11 mouse cellular contexts compared by ENCODE assay signal in the genomic region with DNA sequence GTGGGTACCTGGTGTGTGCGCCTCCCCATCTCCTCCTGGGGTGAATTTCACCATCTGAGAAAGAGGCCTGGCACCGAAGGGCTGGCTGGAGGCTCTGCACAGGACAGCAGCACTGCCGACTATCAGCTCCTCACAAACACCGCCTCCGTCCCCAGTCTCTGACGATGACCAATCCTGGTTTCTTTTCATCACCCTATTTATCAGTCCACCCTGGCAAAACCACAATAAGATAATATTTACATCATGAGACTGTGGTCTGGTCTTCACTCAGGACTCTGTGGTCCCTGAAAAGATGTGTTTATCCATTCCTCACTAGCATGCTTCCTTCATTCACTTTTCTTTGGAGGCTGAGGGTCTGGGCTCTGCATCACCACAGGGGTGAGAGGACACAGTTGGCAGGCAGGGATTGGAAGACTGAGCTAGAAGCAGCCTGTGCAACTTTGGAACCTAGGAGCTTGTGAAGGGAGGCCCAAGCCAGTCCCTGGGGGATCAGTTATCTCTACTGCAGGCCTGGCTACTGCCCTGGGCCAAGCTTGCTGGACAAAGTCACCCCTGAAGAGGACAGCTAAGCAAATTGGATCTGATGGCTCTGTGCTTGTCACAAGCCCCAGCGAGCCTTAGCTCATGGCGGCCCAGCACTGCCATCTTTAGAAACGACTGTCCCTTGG. TPM values are rescaled to one million over a fixed set of nuclear protein-coding genes. Genes with fewer than 3 reads are reported as not detected.
DNase-seq lines count a peak whose midpoint lies in the region; ATAC-seq and TF ChIP-seq lines count a peak whose summit lies in the region.
"Had no signal": no experiment of that assay in that cellular context is flagged by ENCODE, and none has a peak within 500 bp of the region (broad histone marks: within the 10 kb centered on the region; RNA-seq: fewer than 3 reads in every experiment).

No protein-coding gene starts in this region.

- H3K9ac ChIP-seq in kidney, embryonic 15.5 days: no peak overlapping the region
- no peak overlapping the region; the same call in 1 of the 2 replicates for H3K9ac ChIP-seq in heart, embryonic 16.5 days (ENCODE audit: low read length)
- no peak overlapping the region for H3K9ac ChIP-seq in liver, postnatal 0 days (replicated peaks)
- H3K9ac ChIP-seq: hindbrain, embryonic 15.5 days had no signal

- DNase-seq in kidney, adult 18-20 months: no peak
- DNase-seq in NIH3T3 (ENCODE audit: low read depth): peak; percentile 83
- no peak for DNase-seq in liver, postnatal 0 days
- DNase-seq in adrenal gland, postnatal 36 days: no peak
- DNase-seq in thymus, postnatal 0 days (ENCODE audit: low spot score): no peak
- DNase-seq in cerebellum, postnatal 14 days: no peak
- DNase-seq: kidney, postnatal 4 days; thymus, postnatal 36 days had no signal

- no peak overlapping the region for H3K4me3 ChIP-seq in kidney, embryonic 15.5 days (replicated peaks)
- H3K4me3 ChIP-seq in heart, embryonic 16.5 days (ENCODE audit: low read length): no peak overlapping the region
- H3K4me3 ChIP-seq in liver, postnatal 0 days (ENCODE audit: low read depth, low read length): no peak overlapping the region
- H3K4me3 ChIP-seq: hindbrain, embryonic 15.5 days had no signal

- ATAC-seq in kidney, embryonic 15.5 days (replicated peaks; ENCODE audit: low FRiP score): no peak
- ATAC-seq in heart, embryonic 16.5 days (replicated peaks; ENCODE audit: extremely low read depth, insufficient read depth, low FRiP score): no peak
- ATAC-seq in liver, postnatal 0 days: no peak

- H3K27ac ChIP-seq in kidney, embryonic 15.5 days: peak overlapping the region; percentile 41; the same call in 1 of the 2 replicates
- H3K27ac ChIP-seq in heart, embryonic 16.5 days (ENCODE audit: low read length): peak overlapping the region; percentile 92
- H3K27ac ChIP-seq in liver, postnatal 0 days (ENCODE audit: low read depth): 0 out of 2 replicates have a peak overlapping the region, but pooled peaks have one; percentile 11
- H3K27ac ChIP-seq: hindbrain, embryonic 15.5 days had no signal

- peak; percentile 59; the same call in 1 of the 2 replicates for TF ChIP-seq EP300 in liver, postnatal 0 days (IDR thresholded peaks at IDR 0.05; ENCODE audit: low read depth)

- peaks cover 77% of the 10 kb centered on the region for H3K4me1 ChIP-seq in kidney, embryonic 15.5 days
- H3K4me1 ChIP-seq in heart, embryonic 16.5 days (ENCODE audit: control insufficient read depth, insufficient read depth, low read length): peaks cover 88% of the 10 kb centered on the region
- peaks cover 44% of the 10 kb centered on the region for H3K4me1 ChIP-seq in liver, postnatal 0 days (ENCODE audit: insufficient read depth)

- no peak overlapping the region for H3K4me2 ChIP-seq in kidney, embryonic 15.5 days
- H3K4me2 ChIP-seq in heart, embryonic 16.5 days (ENCODE audit: low read depth, low read length): no peak overlapping the region
- H3K4me2 ChIP-seq in liver, postnatal 0 days (ENCODE audit: low read depth, low read length): no peak overlapping the region
- H3K4me2 ChIP-seq: hindbrain, embryonic 15.5 days had no signal

- no peak for TF ChIP-seq CTCF in liver, postnatal 0 days (IDR thresholded peaks at IDR 0.05; ENCODE audit: low read depth)

- H3K9me3 ChIP-seq in kidney, embryonic 15.5 days (replicated peaks): no peaks in the 10 kb centered on the region
- no peaks in the 10 kb centered on the region for H3K9me3 ChIP-seq in heart, embryonic 16.5 days (replicated peaks; ENCODE audit: control insufficient read depth, low read length)
- no peaks in the 10 kb centered on the region for H3K9me3 ChIP-seq in liver, postnatal 0 days (ENCODE audit: low read length)
- H3K9me3 ChIP-seq: hindbrain, embryonic 15.5 days had no signal

- no peaks in the 10 kb centered on the region for H3K27me3 ChIP-seq in kidney, embryonic 15.5 days
- no peaks in the 10 kb centered on the region for H3K27me3 ChIP-seq in heart, embryonic 16.5 days (ENCODE audit: control insufficient read depth, insufficient read depth, low read length)
- H3K27me3 ChIP-seq in liver, postnatal 0 days (ENCODE audit: insufficient read depth, low read length): no peaks in the 10 kb centered on the region
- H3K27me3 ChIP-seq: hindbrain, embryonic 15.5 days had no signal

- 94% methylated on average over 9 of the region's 9 CpGs for WGBS in kidney, embryonic 15.5 days
- 44% methylated on average over 9 of the region's 9 CpGs for WGBS in heart, embryonic 16.5 days
- WGBS in liver, postnatal 0 days (ENCODE audit: insufficient replicate concordance): 62% methylated on average over 9 of the region's 9 CpGs

- H3K36me3 ChIP-seq in kidney, embryonic 15.5 days: no peaks in the 10 kb centered on the region
- no peaks in the 10 kb centered on the region for H3K36me3 ChIP-seq in heart, embryonic 16.5 days (ENCODE audit: control insufficient read depth, insufficient read depth)
- H3K36me3 ChIP-seq in liver, postnatal 0 days (replicated peaks; ENCODE audit: insufficient read depth, low read length): no peaks in the 10 kb centered on the region
- H3K36me3 ChIP-seq: hindbrain, embryonic 15.5 days had no signal

RNA-seq across cellular contexts. Expression of gene Pitpnm2, which starts 45.3 kb away (rescaled TPM):
- 3.5 and 3.6 TPM in 2 replicates for polyA plus RNA-seq in kidney, embryonic 15.5 days (2015; fragmentation: Nextera tagmentation; extraction: Ambion mirVana)
- 6.9 and 7.3 TPM in 2 replicates for polyA plus RNA-seq in heart, embryonic 16.5 days (2015; fragmentation: Nextera tagmentation; extraction: Ambion mirVana)
- 2.1 and 2.4 TPM in 2 replicates for polyA plus RNA-seq in liver, postnatal 0 days (2015; fragmentation: Nextera tagmentation; extraction: Ambion mirVana)
- total RNA-seq in adrenal gland, postnatal 36 days (2021): 10 to 100 TPM; 50.0 to 57.2 TPM
- 22.6 and 33.9 TPM in 2 replicates for polyA plus RNA-seq in thymus, postnatal 0 days (2015; fragmentation: Nextera tagmentation; extraction: Ambion mirVana)

Comparison
In these comparisons a context has a peak if more than half of its experiments do, and no peak if none do; other contexts are left out.
1. H3K27ac ChIP-seq: peak in every context shown above with its lines; median percentile 92 in heart, embryonic 16.5 days; 41 in kidney, embryonic 15.5 days; 11 in liver, postnatal 0 days.